Mouse (Mus musculus): ENCODE results near the gene Krtcap3.
A peak's percentile ranks its signal among the peaks of the same experiment; 100 is the strongest.

DNA sequence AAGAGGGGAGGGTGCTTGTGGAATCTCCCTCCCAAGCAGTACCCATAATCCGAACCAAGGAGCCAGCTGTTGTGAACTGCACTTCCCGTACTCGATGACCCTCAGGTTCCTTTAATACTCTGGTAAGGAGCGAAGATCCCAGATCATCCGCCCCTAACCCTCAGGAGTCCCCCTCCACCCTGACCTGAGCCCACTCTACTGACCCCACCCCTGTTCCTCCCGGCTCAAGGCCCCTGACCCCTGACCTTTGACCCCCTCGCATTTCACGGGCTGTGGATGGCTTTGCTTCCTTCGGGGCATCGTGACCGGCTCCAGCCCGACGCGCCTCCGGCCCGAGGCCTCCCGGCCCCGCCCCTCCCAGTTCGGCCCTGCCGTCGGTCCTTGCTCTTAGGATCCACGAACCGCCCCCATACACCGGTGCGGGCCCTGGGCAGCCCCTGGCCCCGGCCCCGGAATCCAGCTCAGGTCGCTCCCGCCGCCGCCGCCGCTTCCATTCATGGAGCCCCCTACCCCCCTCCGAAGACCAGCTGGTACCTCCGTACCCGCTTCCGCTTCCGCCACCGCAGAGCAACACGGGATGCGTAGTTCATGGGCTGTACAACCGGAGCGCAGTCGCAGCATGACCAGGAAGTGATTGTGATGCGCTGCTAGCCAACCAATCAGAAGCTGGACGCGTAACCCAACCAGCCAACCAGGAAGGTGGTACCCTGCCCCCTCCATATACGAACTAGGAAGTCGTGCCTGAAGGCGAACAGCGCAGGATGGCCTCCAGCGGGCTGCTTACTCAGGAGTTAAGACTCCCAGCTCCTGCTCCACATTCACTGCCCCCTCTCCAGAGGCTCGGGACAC, 49.5 kb upstream of the Krtcap3 start, which contains the start of gene Zfp513:
- no peak for TF ChIP-seq CTCF (IDR thresholded peaks at IDR 0.05; ENCODE audit: low read depth)
- TF ChIP-seq EP300 (optimal IDR thresholded peaks at IDR 0.05) = peak; percentile 84

Data from stomach, postnatal 0 days (tissue).